Mouse (Mus musculus) testis, adult 10 weeks (tissue): Measurements from ENCODE around the gene Mafb. TPM values are rescaled to one million over a fixed set of nuclear protein-coding genes. Genes with fewer than 3 reads are reported as not detected.

Source experiments
- polyA plus RNA-seq: library from polyadenylated mRNA; stranded (reverse); fragments of 350-450 nt; fragmentation: Illumina TruSeq; extraction: RNeasy Lipid Tissue Mini Kit (QIAGEN cat#74804); gene quantifications from one replicate; pipeline ENCODE4 v1.2.3, GENCODE M21; 2014; ENCODE audit warnings: low read depth, low replicate concordance

Gene Mafb
- polyA plus RNA-seq = 4.0 TPM

DNA sequence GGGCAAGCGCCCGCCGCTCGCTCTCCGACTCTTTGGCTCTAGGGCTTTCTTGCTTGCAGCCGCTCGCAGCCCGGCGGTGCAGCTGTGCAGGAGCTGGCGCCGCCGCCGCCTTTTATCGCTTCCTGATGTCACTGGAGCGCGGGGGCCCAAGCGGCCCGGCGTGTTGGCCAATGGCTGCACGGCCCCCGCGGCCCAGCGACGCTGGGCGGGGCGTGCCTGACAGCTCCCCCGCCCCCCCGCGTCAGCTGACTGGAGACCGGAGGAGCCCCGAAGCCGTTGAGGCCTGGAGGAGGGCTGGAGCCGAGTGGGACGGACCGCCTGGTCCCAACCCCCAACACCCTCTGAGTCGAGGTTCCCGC lies at the start of gene Mafb:
Gene Mafb (minus strand): TSS at position 86 of the 359 bp plus-strand sequence.

GRCm38 (mm10) chr2:160334111-160334661 lies 32.7 kb downstream of the Mafb start, which contains the start of gene Gm826:
Gene Gm826, minus strand, starts transcription at chr2:160334162.

Other genes starting within 250 kb of the Mafb start
- gene Gm826, start 32.9 kb downstream of the Mafb start, polyA plus RNA-seq = 0.39 TPM